ENCODE assay signal across 16 mouse cellular contexts in genomic region chr3:122402143-122402542, GRCm38 (mm10).
DNase-seq lines count a peak whose midpoint lies in the region; ATAC-seq and TF ChIP-seq lines count a peak whose summit lies in the region.
"Had no signal": no experiment of that assay in that cellular context is flagged by ENCODE, and none has a peak within 500 bp of the region (broad histone marks: within the 10 kb centered on the region; RNA-seq: fewer than 3 reads in every experiment).

No protein-coding gene starts in this region.

- H3K27me3 ChIP-seq in forebrain, postnatal 0 days (ENCODE audit: insufficient read depth, low read length), result no peaks in the 10 kb centered on the region
- H3K27me3 ChIP-seq in forebrain, embryonic 11.5 days (ENCODE audit: control insufficient read depth, insufficient read depth, low read length), result no peaks in the 10 kb centered on the region
- no peaks in the 10 kb centered on the region for H3K27me3 ChIP-seq in hindbrain, embryonic 16.5 days (replicated peaks; ENCODE audit: control insufficient read depth, insufficient read depth, low read length)
- no peaks in the 10 kb centered on the region for H3K27me3 ChIP-seq in hindbrain, embryonic 10.5 days (ENCODE audit: insufficient read depth, poor library complexity, severe bottlenecking)
- no peaks in the 10 kb centered on the region for H3K27me3 ChIP-seq in CH12.LX (replicated peaks)
- H3K27me3 ChIP-seq in intestine, postnatal 0 days (replicated peaks; ENCODE audit: control insufficient read depth, insufficient read depth, low read length), result no peaks in the 10 kb centered on the region

- no peak overlapping the region for H3K9ac ChIP-seq in forebrain, postnatal 0 days
- H3K9ac ChIP-seq in forebrain, embryonic 11.5 days (ENCODE audit: low read length), result no peak overlapping the region
- H3K9ac ChIP-seq in hindbrain, embryonic 16.5 days (ENCODE audit: low read depth, low read length), result no peak overlapping the region
- H3K9ac ChIP-seq in CH12.LX (ENCODE audit: insufficient read depth, low read depth), result no peak overlapping the region
- H3K9ac ChIP-seq in intestine, postnatal 0 days (ENCODE audit: low read depth, low read length), result no peak overlapping the region
- H3K9ac ChIP-seq: limb, embryonic 12.5 days had no signal

- ATAC-seq in forebrain, postnatal 0 days, result peak; percentile 76
- ATAC-seq in forebrain, embryonic 11.5 days (replicated peaks; ENCODE audit: low FRiP score), result no peak
- ATAC-seq in hindbrain, embryonic 16.5 days, result peak; percentile 61
- no peak for ATAC-seq in intestine, postnatal 0 days

- peak; percentile 16 for DNase-seq in forebrain, postnatal 0 days
- no peak for DNase-seq in forebrain, embryonic 11.5 days (ENCODE audit: low spot score)
- no peak for DNase-seq in hindbrain, embryonic 10.5 days (ENCODE audit: low spot score)
- DNase-seq in CH12.LX (ENCODE audit: extremely low read depth), result peak; percentile 23
- DNase-seq in urinary bladder, adult 2 months (ENCODE audit: low spot score), result no peak
- no peak for DNase-seq in ovary, postnatal 36 days (ENCODE audit: low spot score)
- DNase-seq: adrenal gland, adult 8-10 months; cerebellum, postnatal 10 days; gastrocnemius, adult 2 months; kidney, adult 8-10 months; right cerebral cortex, postnatal 25 days; thymus, postnatal 4 days had no signal

- H3K9me3 ChIP-seq in forebrain, postnatal 0 days (ENCODE audit: low read length), result no peaks in the 10 kb centered on the region
- H3K9me3 ChIP-seq in forebrain, embryonic 11.5 days (ENCODE audit: control insufficient read depth, low read length), result no peaks in the 10 kb centered on the region
- no peaks in the 10 kb centered on the region for H3K9me3 ChIP-seq in hindbrain, embryonic 16.5 days (ENCODE audit: control insufficient read depth, low read length)
- no peaks in the 10 kb centered on the region for H3K9me3 ChIP-seq in hindbrain, embryonic 10.5 days
- H3K9me3 ChIP-seq in CH12.LX (replicated peaks; ENCODE audit: low read length), result no peaks in the 10 kb centered on the region
- no peaks in the 10 kb centered on the region for H3K9me3 ChIP-seq in intestine, postnatal 0 days (ENCODE audit: control insufficient read depth)
- H3K9me3 ChIP-seq: limb, embryonic 12.5 days had no signal

- H3K4me3 ChIP-seq in forebrain, postnatal 0 days (ENCODE audit: low read depth, low read length), result no peak overlapping the region
- H3K4me3 ChIP-seq in forebrain, embryonic 11.5 days (ENCODE audit: low read depth, low read length), result no peak overlapping the region
- no peak overlapping the region for H3K4me3 ChIP-seq in hindbrain, embryonic 16.5 days (ENCODE audit: low read length)
- H3K4me3 ChIP-seq in hindbrain, embryonic 10.5 days, result no peak overlapping the region
- peak overlapping the region in 2 of 3 experiments; percentile 9 to 28 for H3K4me3 ChIP-seq in CH12.LX (replicated peaks in 1 of 3; ENCODE audit: low read depth in 2 of 3, low read length in 2 of 3, poor library complexity in 1 of 3)
- no peak overlapping the region for H3K4me3 ChIP-seq in intestine, postnatal 0 days (ENCODE audit: low read depth, low read length)
- H3K4me3 ChIP-seq: gastrocnemius, adult 2 months; limb, embryonic 12.5 days; myocyte had no signal

- H3K79me2 ChIP-seq in CH12.LX (replicated peaks; ENCODE audit: control insufficient read depth, extremely low read depth, insufficient read depth, poor library complexity, severe bottlenecking), result no peaks in the 10 kb centered on the region

- TF ChIP-seq CTCF in forebrain, postnatal 0 days (IDR thresholded peaks at IDR 0.05; ENCODE audit: low read depth), result no peak
- TF ChIP-seq CTCF in CH12.LX (conservative IDR thresholded peaks at IDR 0.05 in 1 of 2, IDR thresholded peaks at IDR 0.05 in 1 of 2; ENCODE audit: low read depth in 2 of 2, low read length in 2 of 2), result no peak
- 0 out of 2 replicates have a peak, but pooled peaks have one; percentile 6 for TF ChIP-seq CTCF in intestine, postnatal 0 days (IDR thresholded peaks at IDR 0.05; ENCODE audit: low read depth)

- WGBS in forebrain, postnatal 0 days, result 57% methylated on average over 5 of the region's 5 CpGs
- whole genome bisulfite sequencing in forebrain, embryonic 11.5 days, result 83% methylated on average over 5 of the region's 5 CpGs
- WGBS in hindbrain, embryonic 16.5 days, result 66% methylated on average over 5 of the region's 5 CpGs
- 71% methylated on average over 5 of the region's 5 CpGs for WGBS in hindbrain, embryonic 10.5 days
- 37% methylated on average over 5 of the region's 5 CpGs for WGBS in intestine, postnatal 0 days

- in situ Hi-C loops in CH12.LX (cut with MboI; ENCODE audit: low pct_ligation_motif_present, low pct_unique_long_range_greater_than_20kb, low sequenced_read_pairs), result no loop called here

- TF ChIP-seq POLR2A in CH12.LX (IDR thresholded peaks at IDR 0.05; ENCODE audit: low read depth, low read length), result no peak

- H3K36me3 ChIP-seq in forebrain, postnatal 0 days (ENCODE audit: insufficient read depth), result no peaks in the 10 kb centered on the region
- H3K36me3 ChIP-seq in forebrain, embryonic 11.5 days (ENCODE audit: control insufficient read depth, insufficient read depth, low read length), result no peaks in the 10 kb centered on the region
- no peaks in the 10 kb centered on the region for H3K36me3 ChIP-seq in hindbrain, embryonic 16.5 days (ENCODE audit: control insufficient read depth, insufficient read depth, low read length)
- H3K36me3 ChIP-seq in hindbrain, embryonic 10.5 days, result no peaks in the 10 kb centered on the region
- H3K36me3 ChIP-seq in CH12.LX (replicated peaks in 1 of 2; ENCODE audit: control insufficient read depth in 1 of 2, insufficient read depth in 1 of 2, low read length in 1 of 2), result peaks cover 0 to 6% of the 10 kb centered on the region in 2 experiments
- H3K36me3 ChIP-seq in intestine, postnatal 0 days (ENCODE audit: control insufficient read depth, insufficient read depth), result no peaks in the 10 kb centered on the region
- H3K36me3 ChIP-seq: limb, embryonic 12.5 days had no signal

- no peak overlapping the region for H3K27ac ChIP-seq in forebrain, postnatal 0 days (ENCODE audit: low read depth, low read length)
- H3K27ac ChIP-seq in forebrain, embryonic 11.5 days (ENCODE audit: low read depth, low read length), result no peak overlapping the region
- H3K27ac ChIP-seq in hindbrain, embryonic 16.5 days (ENCODE audit: low read depth, low read length), result no peak overlapping the region
- H3K27ac ChIP-seq in hindbrain, embryonic 10.5 days, result no peak overlapping the region
- no peak overlapping the region; the same call in 1 of the 2 replicates for H3K27ac ChIP-seq in CH12.LX (ENCODE audit: insufficient read depth, low read depth)
- H3K27ac ChIP-seq in intestine, postnatal 0 days (ENCODE audit: low read depth, low read length), result no peak overlapping the region
- H3K27ac ChIP-seq: gastrocnemius, adult 2 months; limb, embryonic 12.5 days had no signal

- no peak for TF ChIP-seq RAD21 in CH12.LX (IDR thresholded peaks at IDR 0.05; ENCODE audit: low read depth, low read length)

- TF ChIP-seq EP300 in CH12.LX (IDR thresholded peaks at IDR 0.05; ENCODE audit: low read length), result no peak

- no peaks in the 10 kb centered on the region for H3K4me1 ChIP-seq in forebrain, postnatal 0 days (ENCODE audit: insufficient read depth)
- no peaks in the 10 kb centered on the region for H3K4me1 ChIP-seq in forebrain, embryonic 11.5 days (replicated peaks; ENCODE audit: control insufficient read depth, insufficient read depth, low read length)
- H3K4me1 ChIP-seq in hindbrain, embryonic 16.5 days (ENCODE audit: control insufficient read depth, insufficient read depth, low read depth, low read length), result no peaks in the 10 kb centered on the region
- H3K4me1 ChIP-seq in hindbrain, embryonic 10.5 days (replicated peaks), result peaks cover 15% of the 10 kb centered on the region
- H3K4me1 ChIP-seq in CH12.LX (ENCODE audit: control insufficient read depth in 1 of 2, insufficient read depth in 2 of 2), result peaks cover 47 to 93% of the 10 kb centered on the region in 2 experiments
- H3K4me1 ChIP-seq in intestine, postnatal 0 days (replicated peaks; ENCODE audit: control insufficient read depth, insufficient read depth, low read length), result no peaks in the 10 kb centered on the region; the same call in 1 of the 2 replicates

- H3K4me2 ChIP-seq in forebrain, postnatal 0 days (ENCODE audit: low read depth), result 0 out of 2 replicates have a peak overlapping the region, but pooled peaks have one; percentile 5
- H3K4me2 ChIP-seq in forebrain, embryonic 11.5 days (ENCODE audit: low read depth, low read length, severe bottlenecking), result no peak overlapping the region
- no peak overlapping the region for H3K4me2 ChIP-seq in hindbrain, embryonic 16.5 days (ENCODE audit: low read length)
- no peak overlapping the region for H3K4me2 ChIP-seq in CH12.LX (ENCODE audit: insufficient read depth, low read depth, poor library complexity, severe bottlenecking)
- H3K4me2 ChIP-seq in intestine, postnatal 0 days (replicated peaks; ENCODE audit: low read depth), result no peak overlapping the region
- H3K4me2 ChIP-seq: limb, embryonic 12.5 days had no signal

- dilution Hi-C loops in CH12.LX (cut with MboI; ENCODE audit: extremely low pct_ligation_motif_present, extremely low pct_unique_long_range_greater_than_20kb, low sequenced_read_pairs), result no loop called here

TF ChIP-seq in CH12.LX, 34 proteins besides CTCF, POLR2A, EP300 and RAD21:
- peak; percentile 29; the same call in 1 of the 2 replicates for TF ChIP-seq ETS1 (conservative IDR thresholded peaks at IDR 0.05; ENCODE audit: low read depth, low read length)
- TF ChIP-seq IRF4 (IDR thresholded peaks at IDR 0.05; ENCODE audit: low read depth, low read length), result no peak
- TF ChIP-seq MEF2A (IDR thresholded peaks at IDR 0.05; ENCODE audit: borderline replicate concordance, low read depth, low read length), result peak; percentile 86

Comparison
In these comparisons a context has a peak if more than half of its experiments do, and no peak if none do; other contexts are left out.
1. ATAC-seq: peak in forebrain, postnatal 0 days (single experiment) and hindbrain, embryonic 16.5 days (single experiment); none in forebrain, embryonic 11.5 days (single experiment) and intestine, postnatal 0 days (single experiment).
2. DNase-seq: peak in forebrain, postnatal 0 days (single experiment) and CH12.LX (single experiment); none in forebrain, embryonic 11.5 days (single experiment), hindbrain, embryonic 10.5 days (single experiment), urinary bladder, adult 2 months (single experiment) and ovary, postnatal 36 days (single experiment).
3. H3K4me3 ChIP-seq: peak in CH12.LX (2 of 3); none in forebrain, postnatal 0 days (single experiment), forebrain, embryonic 11.5 days (single experiment), hindbrain, embryonic 16.5 days (single experiment), hindbrain, embryonic 10.5 days (single experiment) and intestine, postnatal 0 days (single experiment).